Mouse (Mus musculus): ENCODE measurements around the gene Hmga1.
A peak's percentile ranks its signal among the peaks of the same experiment; 100 is the strongest.

The Hmga1 gene

GRCm38 (mm10) chr17:27528767-27529166 lies 27.5 kb upstream of the Hmga1 start:
- no peak for DNase-seq (ENCODE audit: low spot score)

DNA sequence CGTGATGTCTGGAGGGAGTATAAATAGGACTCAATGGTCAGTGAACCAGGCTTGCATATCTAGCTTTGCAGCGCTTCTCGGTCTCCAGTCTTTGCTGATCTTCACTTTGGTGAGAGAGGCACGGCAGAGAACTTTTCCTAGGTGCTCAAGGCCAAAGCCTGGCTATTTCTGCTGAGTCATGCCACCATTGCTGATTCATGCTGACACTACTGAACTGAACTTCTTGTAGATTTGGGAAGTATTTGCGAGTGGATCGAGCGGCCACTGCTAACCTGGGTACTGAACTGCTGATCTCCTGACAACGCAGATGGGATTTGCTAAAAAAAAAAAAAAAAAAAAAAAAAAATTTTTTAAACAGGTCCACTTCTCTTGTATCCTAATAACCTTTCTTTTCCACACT lies 24.2 kb upstream of the Hmga1 start:
- no peak for DNase-seq (ENCODE audit: low spot score)

- DNase-seq (ENCODE audit: low spot score): no peak
Observed at GRCm38 (mm10) chr17:27533354-27533753, 22.9 kb upstream of the Hmga1 start.

DNA sequence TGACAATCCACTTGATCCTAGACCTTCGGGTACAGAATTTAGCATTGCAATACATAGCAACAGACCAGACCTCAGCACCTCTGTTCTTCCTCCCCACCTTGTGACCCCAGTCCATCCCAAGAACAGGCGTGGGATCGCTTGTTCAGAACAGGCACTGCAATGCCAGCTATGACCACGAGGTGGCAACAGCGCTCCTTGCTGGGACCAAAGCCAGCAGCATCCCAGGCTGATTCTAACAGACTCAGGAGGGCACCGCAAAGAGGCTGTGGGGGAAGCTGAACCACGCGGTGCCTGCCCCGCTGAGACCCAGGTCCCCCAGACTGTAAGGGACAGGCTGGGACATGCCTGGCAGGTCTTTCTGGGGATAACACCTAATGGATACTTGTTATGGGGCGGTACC lies 21.6 kb upstream of the Hmga1 start:
- DNase-seq (ENCODE audit: low spot score): peak; percentile 95

- no peak for DNase-seq (ENCODE audit: low spot score)
Observed at GRCm38 (mm10) chr17:27541261-27541660, 15.0 kb upstream of the Hmga1 start.

DNA sequence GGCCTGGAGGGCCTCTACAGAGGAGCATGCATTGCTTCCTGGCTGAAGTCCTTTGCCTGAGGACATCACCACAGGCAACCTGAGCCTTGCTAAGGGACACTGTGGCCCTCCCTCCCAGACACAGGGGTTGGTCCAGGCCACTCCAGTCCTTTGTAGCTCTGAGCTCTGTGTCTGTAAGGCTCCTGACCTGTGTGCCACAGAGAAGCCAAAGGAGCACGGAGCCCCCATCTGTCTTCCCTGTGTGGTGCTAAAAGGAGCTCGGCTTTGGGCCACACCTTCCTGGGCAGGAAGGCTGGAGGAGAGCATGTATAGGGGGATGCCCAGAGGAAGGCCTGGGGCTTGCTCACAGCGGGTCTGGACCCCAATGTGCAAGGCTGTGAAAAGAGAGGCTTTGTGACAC lies 14.3 kb upstream of the Hmga1 start:
- no peak for DNase-seq (ENCODE audit: low spot score)

GRCm38 (mm10) chr17:27544551-27544950 lies 11.7 kb upstream of the Hmga1 start:
- no peak for DNase-seq (ENCODE audit: low spot score)

DNA sequence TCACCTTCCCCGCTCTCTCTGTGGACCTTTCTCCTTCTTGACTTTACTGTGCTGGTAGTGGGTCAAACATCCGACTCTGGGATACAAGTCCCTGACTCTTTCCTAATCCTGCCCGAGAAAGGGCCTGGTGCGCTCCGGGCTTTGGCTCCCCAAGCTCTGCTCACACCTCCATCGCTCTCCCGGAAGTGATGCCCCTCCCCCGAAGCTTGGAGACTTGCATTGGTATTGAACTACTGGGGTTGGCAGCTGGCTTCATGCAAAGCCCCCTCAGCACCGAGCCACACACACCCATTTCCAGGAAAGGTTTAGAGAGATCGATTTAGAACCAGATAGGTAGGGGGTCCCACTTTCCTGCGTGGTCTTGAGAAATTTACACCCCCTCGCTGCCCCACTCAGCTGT lies 10.3 kb upstream of the Hmga1 start:
- DNase-seq (ENCODE audit: low spot score): no peak

DNA sequence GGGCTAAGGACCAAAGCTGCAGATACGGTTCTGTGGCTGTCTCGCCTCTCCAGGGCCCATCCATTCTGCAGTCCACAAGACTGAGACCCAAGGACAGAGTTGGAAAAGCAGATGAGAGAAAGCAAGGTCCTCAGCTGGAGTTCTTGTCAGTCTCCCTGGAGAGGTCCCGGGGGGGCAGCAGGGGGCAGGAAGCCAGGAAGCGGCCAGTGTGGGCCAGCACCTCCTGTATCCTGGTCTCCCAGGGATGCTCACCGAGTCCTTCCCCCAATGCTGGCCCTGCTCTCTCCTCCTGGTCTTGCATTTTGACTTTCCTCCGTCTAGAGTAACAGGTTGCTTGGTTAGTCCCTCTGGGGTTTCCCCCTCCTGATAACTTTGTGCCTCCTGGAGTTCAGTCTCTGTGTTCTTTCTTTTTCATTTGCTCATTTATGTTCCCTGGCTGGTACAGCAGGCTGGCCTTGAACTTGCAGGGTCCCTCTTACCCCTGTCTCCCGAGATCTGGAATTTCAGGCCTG lies 9.7 kb upstream of the Hmga1 start:
- no peak for DNase-seq (ENCODE audit: low spot score)

DNA sequence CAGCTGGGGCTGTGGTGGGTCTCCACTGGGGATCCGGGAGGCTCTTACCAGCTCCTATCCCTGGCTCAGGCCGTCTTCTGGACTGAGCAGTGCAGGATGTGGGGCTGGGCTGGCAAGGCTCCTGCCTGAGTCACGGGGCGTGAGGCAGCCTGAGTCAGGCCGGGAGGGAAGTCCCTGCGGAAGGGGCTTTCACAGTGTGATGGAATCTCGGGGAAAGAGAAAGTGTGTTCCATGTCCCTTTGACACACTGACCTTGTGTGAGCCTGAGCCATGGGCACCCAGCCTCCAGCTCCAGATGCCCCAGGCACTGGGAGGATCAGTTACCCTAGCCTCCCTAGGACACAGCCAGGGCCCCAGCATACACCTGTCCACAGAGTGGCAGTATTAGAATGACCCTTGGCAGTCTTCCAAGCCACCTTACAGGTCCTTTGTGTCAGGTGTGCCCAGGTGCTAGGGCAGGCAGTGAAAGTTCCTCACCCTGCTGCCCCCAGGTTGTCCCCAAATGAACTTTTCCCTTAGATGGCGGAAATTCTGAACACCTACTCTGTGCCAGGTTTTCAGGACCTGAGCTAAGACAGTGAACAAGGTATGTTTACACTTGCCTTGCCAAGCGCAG lies 8.9 kb upstream of the Hmga1 start:
- no peak for DNase-seq (ENCODE audit: low spot score)

GRCm38 (mm10) chr17:27549234-27549633 lies 7.1 kb upstream of the Hmga1 start:
- no peak for DNase-seq (ENCODE audit: low spot score)

DNA sequence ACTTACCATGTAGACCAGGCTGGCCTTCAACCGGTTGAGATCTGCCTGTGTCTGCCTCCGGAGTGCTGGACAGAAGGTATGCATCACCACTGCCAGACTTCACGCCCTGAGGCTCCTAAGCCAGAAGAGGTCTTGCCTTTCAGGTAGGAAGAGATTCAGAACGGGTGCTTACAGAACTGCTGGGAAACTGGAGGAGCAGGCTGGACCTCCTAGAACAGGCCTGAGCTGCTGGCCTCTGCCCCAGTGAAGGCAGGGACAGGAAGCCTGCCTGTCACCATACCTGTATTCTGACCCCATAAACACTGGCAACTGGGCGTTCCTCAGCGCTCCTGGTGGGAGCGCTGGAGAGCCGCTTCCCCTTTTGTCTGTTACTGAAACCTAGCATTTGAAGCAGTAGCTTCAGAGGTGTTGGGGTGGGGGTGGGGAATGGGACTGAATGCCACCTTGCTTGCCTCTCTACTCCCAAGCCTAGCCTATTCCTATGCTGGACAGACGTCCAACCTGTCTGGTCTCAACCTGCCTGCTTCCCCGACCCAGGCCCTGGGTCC lies 4.8 kb upstream of the Hmga1 start:
- DNase-seq (ENCODE audit: low spot score): no peak

- DNase-seq (ENCODE audit: low spot score): no peak
Observed at GRCm38 (mm10) chr17:27552215-27553201, 3.8 kb upstream of the Hmga1 start.

- no peak for DNase-seq (ENCODE audit: low spot score)
Observed at GRCm38 (mm10) chr17:27554062-27554960, 2.0 kb upstream of the Hmga1 start.

- peak; percentile 72 for DNase-seq (ENCODE audit: low spot score)
Observed at GRCm38 (mm10) chr17:27555075-27555511, 1.2 kb upstream of the Hmga1 start.

DNA sequence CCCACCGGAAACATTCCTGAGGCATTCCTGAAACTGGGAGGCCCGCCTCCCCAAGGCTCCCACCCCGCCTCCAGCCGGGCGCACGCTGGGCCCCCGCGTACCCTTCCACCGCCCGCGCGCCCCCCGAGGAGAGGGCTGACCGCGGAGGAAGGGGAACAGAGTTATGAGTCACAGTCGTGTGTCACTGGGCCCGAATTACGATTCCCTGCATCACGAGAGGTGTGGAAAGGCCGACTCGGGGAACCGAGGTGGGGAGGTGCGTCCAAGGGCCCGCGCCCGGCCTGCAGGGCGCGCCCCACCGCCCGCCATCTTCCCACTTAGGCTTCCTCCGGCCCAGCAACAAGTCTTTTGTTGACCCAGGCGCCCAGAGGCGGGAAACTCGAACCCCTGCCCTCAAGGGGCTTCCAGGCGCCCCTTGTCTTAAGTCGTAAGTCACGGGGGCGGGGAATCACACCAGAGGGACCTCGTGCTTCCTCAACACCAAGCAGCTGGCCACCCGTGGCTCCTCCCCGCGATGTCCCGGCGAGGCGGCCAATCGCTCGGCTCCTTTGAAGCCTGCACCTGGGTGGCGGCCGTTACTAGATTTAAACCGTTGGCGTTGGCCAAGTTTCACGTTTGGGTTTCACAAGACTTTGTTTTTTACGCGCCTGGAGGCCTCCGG lies 655 bp upstream of the Hmga1 start:
- peak; percentile 77 for DNase-seq (ENCODE audit: low spot score)

- DNase-seq (ENCODE audit: low spot score): peak; percentile 73
Observed at GRCm38 (mm10) chr17:27557181-27557926, 1.1 kb downstream of the Hmga1 start.

- no peak for DNase-seq (ENCODE audit: low spot score)
Observed at GRCm38 (mm10) chr17:27557927-27558661, 1.8 kb downstream of the Hmga1 start.

DNA sequence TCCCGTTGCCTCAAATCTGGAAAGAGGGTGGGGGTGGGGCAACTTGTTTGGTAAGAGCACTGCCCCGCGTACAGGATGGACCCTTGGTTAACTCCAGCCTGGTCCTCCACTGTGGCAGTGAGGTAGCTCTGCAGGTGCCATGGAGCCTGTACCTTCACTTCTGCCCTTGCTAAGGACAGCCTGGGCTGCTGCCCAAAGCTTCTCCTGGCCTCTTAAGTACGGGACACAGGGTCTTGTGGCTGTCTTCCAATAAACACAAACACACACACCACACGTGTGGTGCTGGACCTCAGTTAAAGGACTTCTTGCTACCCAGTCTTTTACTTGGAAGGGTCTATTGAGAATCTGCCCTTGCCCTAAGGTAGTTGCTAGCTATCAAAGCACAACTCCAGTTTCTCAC lies 2.5 kb downstream of the Hmga1 start:
- DNase-seq (ENCODE audit: low spot score): no peak

DNA sequence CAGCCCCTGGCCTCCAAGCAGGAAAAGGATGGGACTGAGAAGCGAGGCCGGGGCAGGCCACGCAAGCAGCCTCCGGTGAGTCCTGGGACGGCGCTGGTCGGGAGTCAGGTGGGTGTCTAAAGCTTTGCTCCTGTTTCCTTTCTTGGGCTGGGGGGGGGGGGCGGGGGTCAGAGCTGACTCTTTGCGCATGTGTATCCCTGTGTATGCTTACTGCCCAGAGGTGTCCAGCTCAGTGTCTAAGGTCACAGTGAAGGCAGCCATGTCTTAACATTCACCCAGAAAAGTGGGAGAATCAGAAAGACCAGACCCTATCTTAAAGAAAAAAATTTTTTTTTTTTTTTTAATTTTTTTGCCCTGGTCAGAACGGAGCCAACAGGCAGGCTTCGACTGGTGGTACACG lies 3.3 kb downstream of the Hmga1 start:
- no peak for DNase-seq (ENCODE audit: low spot score)
